Mouse (Mus musculus): ENCODE results near the gene Ccar1. TPM values are rescaled to one million over a fixed set of nuclear protein-coding genes. Genes with fewer than 3 reads are reported as not detected.
"Not testable (repeated sequence)": the region's sequence is repeated elsewhere in the genome, so short reads cannot be mapped to it uniquely, and the experiment has no call there.

Ccar1 gene
- polyA plus RNA-seq, 1 experiment, result 89.0 TPM

DNA sequence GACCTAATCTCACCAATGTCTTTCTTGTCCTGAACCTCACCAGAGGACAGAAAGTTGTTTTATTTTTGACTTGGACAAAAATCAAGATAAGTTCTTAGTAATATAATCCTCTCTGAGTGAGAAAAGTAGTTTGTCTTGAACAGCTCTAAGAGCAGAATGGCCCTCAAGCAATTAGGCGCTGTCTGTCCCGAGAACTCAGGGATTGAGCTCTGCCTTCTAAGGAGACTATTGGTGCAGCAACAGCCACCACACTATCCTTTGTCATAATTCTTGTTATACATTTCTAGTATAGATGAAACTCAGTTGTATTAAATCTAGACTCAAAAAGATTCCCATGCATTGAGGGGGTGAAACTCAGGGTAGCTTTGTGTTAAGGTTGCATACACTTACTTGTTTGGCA lies 16.7 kb upstream of the Ccar1 start:
- TF ChIP-seq CTCF (IDR thresholded peaks at IDR 0.05; ENCODE audit: control insufficient read depth, insufficient read depth, low read length) (no peak), POLR2A (IDR thresholded peaks at IDR 0.05; ENCODE audit: borderline replicate concordance, control insufficient read depth, low read depth, low read length) (no peak)
- H3K4me1 ChIP-seq (ENCODE audit: control insufficient read depth, insufficient read depth, low read length), result no peaks in the 10 kb centered on the region
- no peak overlapping the region for H3K27ac ChIP-seq (ENCODE audit: control insufficient read depth, insufficient read depth, low read depth, low read length, poor library complexity)
- H3K4me3 ChIP-seq (replicated peaks; ENCODE audit: control insufficient read depth, low read depth, low read length), result no peak overlapping the region
- 97% methylated on average over 2 of the region's 2 CpGs for WGBS

DNA sequence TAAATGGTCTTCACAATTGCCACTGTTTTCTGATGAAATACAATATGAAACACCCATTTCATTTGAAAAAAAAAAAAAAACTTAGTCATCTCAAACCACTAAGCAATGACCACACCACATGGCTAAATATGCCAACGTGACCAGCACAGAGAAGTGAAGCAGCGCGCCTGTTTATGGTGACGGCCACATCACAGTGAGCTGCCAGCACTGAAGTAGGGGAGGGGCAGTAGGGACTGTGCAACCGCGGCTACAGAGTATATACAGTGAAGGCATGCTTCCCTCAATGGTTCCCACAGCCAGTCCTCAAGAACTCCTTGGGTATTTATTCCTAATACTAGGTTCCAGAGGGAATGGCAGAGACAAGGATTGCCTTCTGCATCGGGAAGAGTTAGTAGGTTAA lies 16.2 kb upstream of the Ccar1 start:
- no peak for TF ChIP-seq POLR2A (IDR thresholded peaks at IDR 0.05; ENCODE audit: borderline replicate concordance, control insufficient read depth, low read depth, low read length)
- TF ChIP-seq CTCF (IDR thresholded peaks at IDR 0.05; ENCODE audit: control insufficient read depth, insufficient read depth, low read length), result no peak
- WGBS, result 68% methylated on average over 7 of the region's 7 CpGs

DNA sequence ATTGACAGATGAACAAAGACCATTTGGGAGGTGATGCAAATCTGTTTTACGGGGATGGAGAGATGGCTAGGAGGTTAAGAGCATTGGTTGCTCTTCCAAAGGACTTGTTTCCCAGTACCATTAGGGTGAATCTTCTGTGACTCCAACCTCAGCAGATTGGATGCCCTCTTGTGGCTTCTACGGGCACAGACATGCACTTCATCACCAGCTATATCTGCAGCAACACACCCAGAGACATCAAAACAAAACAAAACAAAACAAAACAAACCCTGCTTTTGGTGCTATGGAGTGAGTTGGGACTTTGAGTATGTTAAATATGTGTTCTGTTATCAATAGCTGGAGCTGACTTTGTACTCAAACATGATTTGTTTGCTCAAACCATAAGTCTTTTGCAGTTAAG lies 12.0 kb upstream of the Ccar1 start:
- Histone ChIP-seq H3K4me1 (ENCODE audit: control insufficient read depth, insufficient read depth, low read length) (no peaks in the 10 kb centered on the region), H3K27ac (ENCODE audit: control insufficient read depth, insufficient read depth, low read depth, low read length, poor library complexity) (no peak overlapping the region), H3K4me3 (replicated peaks; ENCODE audit: control insufficient read depth, low read depth, low read length) (no peak overlapping the region)
- 76% methylated on average over 2 of the region's 2 CpGs for WGBS
- TF ChIP-seq CTCF (IDR thresholded peaks at IDR 0.05; ENCODE audit: control insufficient read depth, insufficient read depth, low read length) (peak; percentile 39), POLR2A (IDR thresholded peaks at IDR 0.05; ENCODE audit: borderline replicate concordance, control insufficient read depth, low read depth, low read length) (no peak)

More for the DNA sequence above, 16.2 kb upstream of the Ccar1 start:
- Histone ChIP-seq H3K4me3 (replicated peaks; ENCODE audit: control insufficient read depth, low read depth, low read length) (no peak overlapping the region), H3K27ac (ENCODE audit: control insufficient read depth, insufficient read depth, low read depth, low read length, poor library complexity) (no peak overlapping the region), H3K4me1 (ENCODE audit: control insufficient read depth, insufficient read depth, low read length) (no peaks in the 10 kb centered on the region)

DNA sequence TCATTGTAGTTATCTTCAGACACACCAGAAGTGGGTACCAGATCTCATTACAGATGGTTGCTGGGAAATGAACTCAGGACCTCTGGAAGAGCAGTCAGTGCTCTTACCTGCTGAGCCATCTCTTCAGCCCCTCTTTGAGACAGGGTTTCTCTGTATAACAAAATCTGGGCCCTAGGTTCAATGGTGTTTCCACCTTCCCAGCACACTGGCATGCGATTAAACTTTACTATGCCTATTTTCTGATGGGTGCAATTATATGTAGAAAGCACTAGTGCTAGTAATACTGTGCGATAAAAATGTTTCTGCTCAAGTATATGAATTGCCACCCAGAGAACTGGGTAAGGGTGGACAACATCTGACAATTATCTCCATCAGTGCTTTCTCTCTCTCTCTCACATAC lies 11.2 kb upstream of the Ccar1 start:
- TF ChIP-seq CTCF (IDR thresholded peaks at IDR 0.05; ENCODE audit: control insufficient read depth, insufficient read depth, low read length) (no peak), POLR2A (IDR thresholded peaks at IDR 0.05; ENCODE audit: borderline replicate concordance, control insufficient read depth, low read depth, low read length) (no peak)
- WGBS, result 88% methylated on average over 2 of the region's 2 CpGs

DNA sequence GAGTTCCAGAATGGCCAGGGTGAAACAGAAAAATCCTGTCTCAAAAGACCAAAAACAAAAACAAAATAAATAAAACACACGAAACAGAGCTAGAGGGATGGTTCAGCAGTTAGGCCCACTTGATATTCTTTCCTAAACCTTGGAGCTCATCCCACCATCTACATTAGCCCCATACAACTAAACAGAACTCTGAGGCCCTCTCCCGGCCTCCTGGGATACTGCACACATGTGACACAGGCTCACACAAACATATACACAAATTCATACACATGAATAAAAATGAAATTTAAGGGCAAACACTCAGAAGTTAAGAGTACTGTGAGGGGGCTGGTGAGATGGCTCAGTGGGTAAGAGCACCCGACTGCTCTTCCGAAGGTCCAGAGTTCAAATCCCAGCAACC lies 2.1 kb upstream of the Ccar1 start:
- 90% methylated on average over 4 of the region's 4 CpGs for WGBS
- no peak overlapping the region for H3K4me3 ChIP-seq (replicated peaks; ENCODE audit: control insufficient read depth, low read depth, low read length)

More for the DNA sequence above, 11.2 kb upstream of the Ccar1 start:
- no peak overlapping the region for H3K4me3 ChIP-seq (replicated peaks; ENCODE audit: control insufficient read depth, low read depth, low read length)
- H3K4me1 ChIP-seq (ENCODE audit: control insufficient read depth, insufficient read depth, low read length), result no peaks in the 10 kb centered on the region
- H3K27ac ChIP-seq (ENCODE audit: control insufficient read depth, insufficient read depth, low read depth, low read length, poor library complexity), result no peak overlapping the region

DNA sequence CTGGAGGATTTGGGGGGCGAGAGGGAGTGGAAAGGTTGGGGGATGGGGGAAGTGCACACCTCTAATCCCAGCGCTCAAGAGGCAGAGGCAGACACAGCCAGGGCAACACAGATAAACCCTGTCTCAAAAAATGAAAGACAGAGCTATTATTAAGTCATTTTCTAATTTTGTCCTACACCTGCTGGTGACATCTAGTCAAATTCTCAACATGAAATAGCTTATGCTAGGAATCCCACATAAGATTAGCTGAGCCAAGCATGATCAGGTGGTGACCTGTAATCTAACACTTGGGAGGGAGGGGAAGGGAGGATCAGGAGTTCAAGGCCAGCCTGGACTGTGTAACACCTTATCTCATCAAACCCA lies 986 bp upstream of the Ccar1 start:
- H3K4me3 ChIP-seq (replicated peaks; ENCODE audit: control insufficient read depth, low read depth, low read length), result peak overlapping the region; percentile 97
- H3K27ac ChIP-seq (ENCODE audit: control insufficient read depth, insufficient read depth, low read depth, low read length, poor library complexity), result peak overlapping the region; percentile 94
- TF ChIP-seq POLR2A (IDR thresholded peaks at IDR 0.05; ENCODE audit: borderline replicate concordance, control insufficient read depth, low read depth, low read length) (no peak), CTCF (IDR thresholded peaks at IDR 0.05; ENCODE audit: control insufficient read depth, insufficient read depth, low read length) (no peak)
- H3K4me1 ChIP-seq (ENCODE audit: control insufficient read depth, insufficient read depth, low read length), result peaks cover 1% of the 10 kb centered on the region; the same call in 1 of the 2 replicates
- WGBS, result 71% methylated on average over 2 of the region's 2 CpGs

More for the DNA sequence above, 2.1 kb upstream of the Ccar1 start:
- H3K4me1 ChIP-seq (ENCODE audit: control insufficient read depth, insufficient read depth, low read length), result peaks cover 1% of the 10 kb centered on the region; the same call in 1 of the 2 replicates
- TF ChIP-seq POLR2A (IDR thresholded peaks at IDR 0.05; ENCODE audit: borderline replicate concordance, control insufficient read depth, low read depth, low read length) (no peak), CTCF (IDR thresholded peaks at IDR 0.05; ENCODE audit: control insufficient read depth, insufficient read depth, low read length) (no peak)
- no peak overlapping the region for H3K27ac ChIP-seq (ENCODE audit: control insufficient read depth, insufficient read depth, low read depth, low read length, poor library complexity)

DNA sequence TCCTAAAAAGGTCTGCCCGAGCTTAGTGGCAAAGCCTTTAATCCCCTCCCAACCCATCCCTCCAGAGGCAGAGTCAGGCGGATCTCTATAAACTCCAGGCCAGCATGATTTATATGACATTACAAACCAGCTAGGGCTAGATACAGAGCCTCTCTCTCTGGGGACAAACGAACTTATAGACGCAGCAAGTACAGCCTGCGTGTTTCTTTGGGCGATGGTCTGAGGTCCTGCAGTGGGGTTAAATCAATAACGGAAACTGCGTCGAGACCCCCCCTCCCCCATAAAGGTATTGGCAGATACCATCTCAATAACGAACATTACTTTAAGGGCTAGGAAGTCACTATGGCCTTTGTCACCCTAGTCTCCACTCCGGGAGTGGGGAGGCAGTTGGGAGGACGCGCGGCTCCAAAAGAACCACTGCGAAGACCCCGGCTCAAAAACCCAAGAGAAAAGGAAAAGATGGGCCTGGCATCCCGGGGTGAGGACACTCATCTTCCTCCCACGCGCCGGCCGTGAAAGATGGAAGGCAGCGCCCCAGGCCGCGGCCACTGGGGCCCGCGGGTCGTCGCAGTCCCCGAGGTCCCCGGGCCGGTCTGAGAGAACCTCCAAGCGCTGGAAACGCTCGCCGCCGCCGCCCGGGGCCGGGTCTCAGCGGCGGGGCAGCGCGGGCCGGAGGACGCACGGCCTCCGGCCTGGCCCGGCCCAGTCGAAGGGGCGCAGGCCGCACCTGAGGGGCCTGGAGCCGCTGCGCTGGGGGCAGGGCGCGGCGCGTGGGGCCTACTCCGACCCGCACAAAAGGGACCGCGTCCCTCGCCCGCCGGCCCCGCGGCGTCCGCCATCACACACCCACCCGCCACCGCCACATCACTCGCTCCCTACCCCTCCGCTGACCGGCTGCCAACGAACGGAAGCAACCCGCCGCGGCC lies 572 bp downstream of the Ccar1 start:
- WGBS, result 1% methylated on average over 73 of the region's 78 CpGs

DNA sequence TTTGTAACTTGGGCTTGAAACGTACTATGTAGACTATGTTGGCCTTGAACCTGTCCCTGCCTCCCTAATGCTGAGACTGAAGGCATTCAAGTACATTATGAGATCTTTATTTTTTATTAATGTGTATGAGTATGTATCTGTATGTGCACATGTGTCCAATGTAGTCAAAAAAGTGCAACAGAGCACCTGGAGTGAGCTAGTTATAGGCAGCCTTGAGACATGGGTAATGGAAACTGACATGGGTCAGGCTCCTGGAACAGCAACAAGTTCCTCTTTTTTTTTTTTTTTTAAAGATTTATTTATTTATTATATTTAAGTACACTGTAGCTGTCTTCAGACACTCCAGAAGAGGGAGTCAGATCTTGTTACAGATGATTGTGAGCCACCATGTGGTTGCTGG lies 10.3 kb downstream of the Ccar1 start:
- 83% methylated on average over 1 of the region's 1 CpGs for WGBS
- not testable (repeated sequence) for H3K4me3 ChIP-seq (replicated peaks; ENCODE audit: control insufficient read depth, low read depth, low read length); H3K27ac ChIP-seq (ENCODE audit: control insufficient read depth, insufficient read depth, low read depth, low read length, poor library complexity); H3K4me1 ChIP-seq (ENCODE audit: control insufficient read depth, insufficient read depth, low read length)

More for the DNA sequence above, 572 bp downstream of the Ccar1 start:
- Histone ChIP-seq H3K27ac (ENCODE audit: control insufficient read depth, insufficient read depth, low read depth, low read length, poor library complexity) (peak overlapping the region; percentile 94), H3K4me3 (replicated peaks; ENCODE audit: control insufficient read depth, low read depth, low read length) (peak overlapping the region; percentile 97), H3K4me1 (ENCODE audit: control insufficient read depth, insufficient read depth, low read length) (peaks cover 1% of the 10 kb centered on the region; the same call in 1 of the 2 replicates)
- TF ChIP-seq POLR2A (IDR thresholded peaks at IDR 0.05; ENCODE audit: borderline replicate concordance, control insufficient read depth, low read depth, low read length) (no peak), CTCF (IDR thresholded peaks at IDR 0.05; ENCODE audit: control insufficient read depth, insufficient read depth, low read length) (no peak)
